Mouse (Mus musculus): ENCODE results near the gene Nkain1.

GRCm38 (mm10) chr4:130535789-130536188 is 38.2 kb downstream of the Nkain1 start:
- no peak for TF ChIP-seq POLR2A (IDR thresholded peaks at IDR 0.05; ENCODE audit: insufficient read length, low read depth)
- no peak for TF ChIP-seq USF1 (IDR thresholded peaks at IDR 0.05; ENCODE audit: low read depth)
- no peak for TF ChIP-seq POLR2AphosphoS2 (IDR thresholded peaks at IDR 0.05; ENCODE audit: insufficient read length, low read depth)
- TF ChIP-seq E2F4 (IDR thresholded peaks at IDR 0.05; ENCODE audit: insufficient read depth), result no peak
- TF ChIP-seq MYOG (IDR thresholded peaks at IDR 0.05; ENCODE audit: control insufficient read depth in 1 of 3, insufficient read depth in 1 of 3, insufficient read length in 2 of 3, low read depth in 2 of 3), result no peak
- TF ChIP-seq MAX (IDR thresholded peaks at IDR 0.05; ENCODE audit: low read depth), result no peak
- TF ChIP-seq TCF12 (IDR thresholded peaks at IDR 0.05; ENCODE audit: insufficient read depth, poor library complexity, severe bottlenecking), result no peak
